Mouse (Mus musculus) left cerebral cortex, adult 8-10 months (tissue): ENCODE measurements at regions not wholly inside any gene's neighbourhood (a gene's known extent, or its start where the extent isn't known, plus 50 kb on each side); places are given as distances from the start of the nearest gene placed in this dataset.

Experiments
- DNase-seq, 2 experiments: peaks; one replicate each; pipeline ENCODE4 v3.0.0; 2022; ENCODE audit warnings: low spot score in 2 of 2

GRCm38 (mm10) chr1:22222836-22223235, 261.1 kb upstream of the Kcnq5 start:
- DNase-seq, result no peak

- DNase-seq, result peak in 1 of 2 experiments; percentile 20
Observed at GRCm38 (mm10) chr1:22211795-22212194, 250.1 kb upstream of the Kcnq5 start.

- DNase-seq, result no peak
Observed at GRCm38 (mm10) chr1:22211232-22211631, 249.5 kb upstream of the Kcnq5 start.

- DNase-seq, result peak in 1 of 2 experiments; percentile 29
Observed at GRCm38 (mm10) chr1:22210621-22211020, 248.9 kb upstream of the Kcnq5 start.

- DNase-seq, result no peak
Observed at GRCm38 (mm10) chr1:22208287-22208686, 246.5 kb upstream of the Kcnq5 start.

- DNase-seq, result no peak
Observed at GRCm38 (mm10) chr1:22206935-22207334, 245.2 kb upstream of the Kcnq5 start.

DNA sequence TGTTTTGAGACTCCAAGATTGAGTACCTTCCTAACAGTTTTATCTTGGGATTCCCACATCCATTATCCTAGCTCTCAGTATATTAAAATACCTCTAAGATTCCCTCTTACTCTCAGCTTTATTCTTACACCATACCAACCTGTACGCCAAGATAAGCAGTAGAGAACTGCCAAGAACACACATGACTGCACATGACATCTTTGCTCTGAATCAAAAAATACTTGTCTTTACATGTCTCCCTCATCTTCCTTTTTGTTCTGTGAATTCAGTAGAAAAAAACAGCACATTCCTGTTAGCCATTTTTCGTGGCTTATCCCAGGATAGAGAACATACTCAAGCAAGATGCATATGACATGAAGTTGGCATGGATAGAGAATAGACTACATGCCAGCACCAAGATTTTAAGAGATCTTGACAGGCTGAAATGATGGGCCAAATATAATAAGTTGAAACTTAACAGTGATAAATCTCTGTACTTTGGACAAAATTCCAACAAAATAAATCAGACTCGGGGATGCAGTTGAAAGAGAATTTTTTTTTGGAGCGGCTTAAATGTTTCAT, 206.0 kb upstream of the Kcnq5 start:
- DNase-seq, result no peak

- no peak for DNase-seq
Observed at GRCm38 (mm10) chr1:22136571-22137122, 174.9 kb upstream of the Kcnq5 start.

DNA sequence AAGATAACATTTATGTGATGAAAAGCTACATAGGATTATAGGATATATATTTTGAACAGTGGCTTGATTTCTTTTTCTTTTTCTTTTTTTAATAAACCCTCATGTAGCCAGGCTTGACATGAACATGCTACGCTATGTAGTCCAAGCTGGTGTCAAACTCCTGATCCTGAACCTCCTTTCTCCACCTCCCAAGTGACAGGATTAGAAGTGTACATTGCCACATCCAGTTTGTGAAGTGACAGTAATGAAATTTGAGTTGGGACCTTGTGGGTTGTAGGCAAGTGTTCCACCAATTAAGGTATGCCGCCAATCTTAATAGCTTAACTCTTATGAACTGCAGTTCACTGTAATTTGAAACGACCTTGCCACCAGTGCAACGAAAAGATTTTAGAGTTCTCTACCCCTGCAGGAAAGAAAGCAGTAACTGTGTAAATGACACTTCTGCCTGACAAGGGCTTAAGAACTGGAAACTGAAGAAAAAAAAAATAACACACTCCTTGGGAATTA, 156.6 kb upstream of the Kcnq5 start:
- DNase-seq, result no peak

DNA sequence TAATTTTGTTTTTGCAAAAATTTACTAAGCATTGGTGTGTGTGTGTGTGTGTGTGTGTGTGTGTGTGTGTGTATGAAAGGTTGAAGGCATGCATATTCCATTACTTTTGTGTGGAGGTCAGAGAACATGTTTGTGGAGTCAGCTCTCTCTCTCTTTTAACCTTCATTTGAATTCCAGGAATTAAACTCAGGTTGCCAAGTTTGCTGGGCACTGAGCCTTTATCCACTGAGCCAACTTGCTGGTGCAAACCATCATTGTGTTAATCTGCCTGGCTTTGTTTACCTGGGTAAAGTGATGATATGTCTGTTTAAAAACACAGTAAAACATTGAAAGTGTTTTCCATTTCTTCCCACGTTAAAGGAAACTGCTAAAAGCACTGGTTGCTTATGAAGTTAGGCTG, 154.7 kb upstream of the Kcnq5 start:
- no peak for DNase-seq

GRCm38 (mm10) chr1:22105496-22105895, 143.8 kb upstream of the Kcnq5 start:
- DNase-seq, result no peak

DNA sequence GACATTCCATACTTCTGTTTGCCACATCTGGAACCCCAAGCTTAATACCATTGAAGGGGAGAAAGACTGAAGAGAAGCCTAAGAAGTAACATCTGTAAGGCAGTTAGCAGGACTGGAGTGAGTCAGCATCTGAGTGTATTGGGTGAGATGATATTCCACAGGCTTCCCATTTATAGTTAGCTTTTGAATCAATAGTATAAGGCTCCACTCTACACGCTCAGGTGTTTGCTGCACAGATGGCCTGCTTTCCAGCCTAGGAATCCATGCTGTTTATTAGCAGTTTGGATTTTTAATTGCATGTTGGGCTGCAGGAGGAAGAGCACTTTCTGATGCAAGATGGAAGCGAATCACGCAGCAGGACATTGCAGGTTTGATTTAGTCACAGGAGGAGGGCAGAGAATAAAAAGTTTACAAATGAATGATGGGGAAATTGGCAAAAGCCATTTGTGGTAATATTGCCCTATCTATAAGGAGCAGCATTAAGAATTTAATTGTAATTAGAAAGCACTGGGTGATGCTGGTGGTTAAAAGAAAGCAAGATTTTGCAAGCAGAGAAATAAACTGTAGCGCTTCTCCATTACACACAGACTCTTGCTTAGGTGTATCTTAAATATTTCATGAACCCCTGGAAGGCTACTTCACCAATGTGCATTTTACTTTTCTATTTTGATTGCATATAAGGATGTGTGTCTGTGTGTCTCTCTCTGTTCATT, 109.8 kb upstream of the Kcnq5 start:
- no peak for DNase-seq

DNA sequence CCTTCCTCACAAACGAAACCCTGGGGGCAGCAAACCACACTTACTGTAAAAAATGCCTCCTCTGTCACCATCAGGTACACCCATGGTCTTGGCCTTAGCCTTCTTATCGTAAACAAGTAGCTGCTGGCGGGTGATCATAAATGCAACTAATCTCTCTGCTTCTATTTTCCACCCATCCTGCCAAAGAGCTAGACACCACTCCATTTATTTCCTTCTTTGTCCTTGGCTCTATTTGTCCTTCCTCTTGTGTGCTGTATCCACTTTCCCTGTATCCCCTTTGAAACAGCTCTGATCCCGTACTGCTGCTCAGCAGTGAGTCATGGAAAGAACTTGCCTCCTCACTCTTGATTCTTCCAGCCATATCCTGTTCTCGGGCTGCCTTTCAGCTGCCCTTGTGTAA, 108.3 kb upstream of the Kcnq5 start:
- DNase-seq, result no peak
